Mouse (Mus musculus): ENCODE measurements around the gene Svep1. TPM values are rescaled to one million over a fixed set of nuclear protein-coding genes. Genes with fewer than 3 reads are reported as not detected.

The Svep1 gene
- polyA plus RNA-seq (2014; fragmentation: Nextera tagmentation; extraction: Ambion mirVana): 1.3 and 1.6 TPM in 2 replicates

DNA sequence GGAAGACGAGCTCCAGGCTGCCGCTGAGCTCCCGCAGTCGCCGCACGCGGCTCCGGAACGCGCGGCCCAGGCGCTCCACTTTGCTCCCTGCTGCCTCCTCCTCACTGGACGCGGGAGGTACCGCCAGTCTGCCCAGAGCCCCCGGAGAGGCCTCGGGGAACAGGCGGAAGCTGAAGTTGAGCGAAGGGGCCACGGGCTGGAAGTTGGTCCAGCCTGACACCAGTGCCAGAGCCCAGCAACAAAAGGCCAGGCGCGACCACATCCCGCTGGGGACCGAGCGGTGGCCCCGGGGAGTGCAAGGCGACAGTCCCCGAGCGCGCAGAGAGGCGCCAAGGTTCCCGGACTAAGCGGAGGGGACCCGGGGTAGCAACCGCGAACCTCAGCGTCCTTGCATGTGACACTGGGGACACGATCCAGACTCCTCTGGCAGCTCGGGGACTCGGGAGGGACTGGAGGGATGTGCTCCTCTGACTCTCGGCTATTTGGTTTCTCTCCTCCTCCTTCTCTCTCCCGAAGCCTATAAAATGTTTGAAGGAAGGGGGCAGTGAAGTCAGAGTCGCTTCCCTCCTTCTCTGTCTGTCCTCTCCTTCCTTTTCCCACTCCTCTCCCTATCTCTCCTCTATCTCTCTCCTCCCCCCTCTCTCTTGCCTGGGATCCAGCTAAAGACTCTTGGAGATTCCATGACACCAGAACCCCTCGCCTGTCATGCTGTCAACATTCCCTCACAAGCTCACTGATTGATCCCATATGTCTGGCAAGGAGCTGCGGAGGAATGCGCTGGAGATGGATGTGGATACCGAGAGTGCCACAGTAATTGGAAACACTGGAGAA lies at the start of gene Svep1:
Svep1 (minus strand) TSS at position 745 of the 831 bp plus-strand sequence.
- Histone ChIP-seq H3K4me2 (peak within 1 kb of the TSS; percentile 74), H3K9ac (ENCODE audit: low read depth, low read length) (0 out of 2 replicates have a peak within 1 kb of the TSS, but pooled peaks have one; percentile 17), H3K27ac (ENCODE audit: low read depth, low read length) (no peak within 1 kb of the TSS), H3K27me3 (replicated peaks; ENCODE audit: control insufficient read depth, insufficient read depth, low read length) (peaks cover 24% of the 10 kb centered on the region), H3K36me3 (ENCODE audit: control insufficient read depth, insufficient read depth, low read length) (no peaks in the 10 kb centered on the region), H3K9me3 (ENCODE audit: control insufficient read depth, low read length) (no peaks in the 10 kb centered on the region), H3K4me3 (ENCODE audit: low read depth, low read length) (peak within 1 kb of the TSS; percentile 49), H3K4me1 (replicated peaks; ENCODE audit: control insufficient read depth, insufficient read depth, low read length) (no peaks in the 10 kb centered on the region)
- WGBS: 1% methylated on average over 47 of the region's 47 CpGs
- ATAC-seq (replicated peaks; ENCODE audit: low FRiP score) (no peak), DNase-seq (ENCODE audit: low spot score) (peak; percentile 53)

DNA sequence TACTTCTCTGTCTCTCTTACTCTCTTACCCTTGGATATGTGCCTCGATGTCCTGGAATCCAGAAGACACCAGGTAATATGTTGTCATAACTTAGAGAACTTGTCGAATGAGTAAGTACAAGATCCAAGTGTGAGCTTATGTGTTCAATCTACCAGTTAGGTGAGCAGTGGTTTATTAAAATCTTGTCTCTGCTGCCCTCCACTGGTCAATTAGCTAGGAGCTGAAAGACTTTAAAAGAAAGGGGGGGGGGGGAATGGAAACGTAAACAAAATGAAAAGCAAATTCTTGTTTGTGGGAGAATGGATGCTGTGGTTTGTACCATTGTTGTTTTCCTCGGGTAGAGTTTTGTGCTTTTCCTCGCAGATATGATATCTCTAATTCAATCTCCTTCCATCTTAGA lies 46.8 kb upstream of the Svep1 start:
- H3K27ac ChIP-seq (ENCODE audit: low read depth, low read length): no peak overlapping the region
- no peaks in the 10 kb centered on the region for H3K4me1 ChIP-seq (replicated peaks; ENCODE audit: control insufficient read depth, insufficient read depth, low read length)
- H3K9me3 ChIP-seq (ENCODE audit: control insufficient read depth, low read length): no peaks in the 10 kb centered on the region
- ATAC-seq (replicated peaks; ENCODE audit: low FRiP score): no peak
- H3K27me3 ChIP-seq (replicated peaks; ENCODE audit: control insufficient read depth, insufficient read depth, low read length): no peaks in the 10 kb centered on the region
- no peak overlapping the region for H3K9ac ChIP-seq (ENCODE audit: low read depth, low read length)
- H3K36me3 ChIP-seq (ENCODE audit: control insufficient read depth, insufficient read depth, low read length): no peaks in the 10 kb centered on the region
- no peak overlapping the region for H3K4me3 ChIP-seq (ENCODE audit: low read depth, low read length)
- H3K4me2 ChIP-seq: no peak overlapping the region
- DNase-seq (ENCODE audit: low spot score): no peak
- WGBS: 37% methylated on average over 5 of the region's 5 CpGs

DNA sequence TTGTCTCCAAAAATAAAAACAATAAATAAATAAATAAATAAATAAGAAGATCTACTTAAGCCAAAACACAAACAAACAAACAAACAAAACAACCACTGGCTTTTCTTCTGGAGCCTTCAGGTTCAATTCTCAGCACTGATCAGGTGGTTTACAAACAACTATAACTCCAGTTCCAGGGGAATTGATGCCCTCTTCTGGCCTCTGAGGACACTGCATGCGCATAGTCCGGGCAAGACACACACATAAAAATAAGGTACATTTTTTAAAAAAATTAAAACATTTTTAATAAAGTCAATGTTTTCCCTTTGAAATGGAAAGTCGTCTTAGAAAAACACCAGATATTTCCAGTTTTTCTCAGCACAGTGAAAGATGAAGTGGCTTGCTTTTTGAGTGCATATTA lies 45.7 kb upstream of the Svep1 start:
- no peak overlapping the region for H3K9ac ChIP-seq (ENCODE audit: low read depth, low read length)
- no peaks in the 10 kb centered on the region for H3K4me1 ChIP-seq (replicated peaks; ENCODE audit: control insufficient read depth, insufficient read depth, low read length)
- no peak overlapping the region for H3K4me2 ChIP-seq
- no peak overlapping the region for H3K27ac ChIP-seq (ENCODE audit: low read depth, low read length)
- no peaks in the 10 kb centered on the region for H3K27me3 ChIP-seq (replicated peaks; ENCODE audit: control insufficient read depth, insufficient read depth, low read length)
- DNase-seq (ENCODE audit: low spot score) (no peak), ATAC-seq (replicated peaks; ENCODE audit: low FRiP score) (no peak)
- H3K4me3 ChIP-seq (ENCODE audit: low read depth, low read length): no peak overlapping the region
- no peaks in the 10 kb centered on the region for H3K36me3 ChIP-seq (ENCODE audit: control insufficient read depth, insufficient read depth, low read length)
- 87% methylated on average over 3 of the region's 3 CpGs for WGBS
- H3K9me3 ChIP-seq (ENCODE audit: control insufficient read depth, low read length): no peaks in the 10 kb centered on the region

GRCm38 (mm10) chr4:58245544-58245943 lies 38.9 kb upstream of the Svep1 start:
- Histone ChIP-seq H3K27ac (ENCODE audit: low read depth, low read length) (no peak overlapping the region), H3K9ac (ENCODE audit: low read depth, low read length) (no peak overlapping the region), H3K4me3 (ENCODE audit: low read depth, low read length) (no peak overlapping the region), H3K4me2 (no peak overlapping the region), H3K36me3 (ENCODE audit: control insufficient read depth, insufficient read depth, low read length) (no peaks in the 10 kb centered on the region), H3K9me3 (ENCODE audit: control insufficient read depth, low read length) (no peaks in the 10 kb centered on the region), H3K27me3 (replicated peaks; ENCODE audit: control insufficient read depth, insufficient read depth, low read length) (no peaks in the 10 kb centered on the region), H3K4me1 (replicated peaks; ENCODE audit: control insufficient read depth, insufficient read depth, low read length) (no peaks in the 10 kb centered on the region)
- DNase-seq (ENCODE audit: low spot score) (no peak), ATAC-seq (replicated peaks; ENCODE audit: low FRiP score) (no peak)
- 95% methylated on average over 1 of the region's 1 CpGs for WGBS

GRCm38 (mm10) chr4:58240416-58240815 lies 33.8 kb upstream of the Svep1 start:
- ATAC-seq (replicated peaks; ENCODE audit: low FRiP score): no peak
- H3K4me2 ChIP-seq: no peak overlapping the region
- no peak overlapping the region for H3K4me3 ChIP-seq (ENCODE audit: low read depth, low read length)
- DNase-seq (ENCODE audit: low spot score): no peak
- no peaks in the 10 kb centered on the region for H3K27me3 ChIP-seq (replicated peaks; ENCODE audit: control insufficient read depth, insufficient read depth, low read length)
- no peaks in the 10 kb centered on the region for H3K9me3 ChIP-seq (ENCODE audit: control insufficient read depth, low read length)
- no peaks in the 10 kb centered on the region for H3K36me3 ChIP-seq (ENCODE audit: control insufficient read depth, insufficient read depth, low read length)
- WGBS: 74% methylated on average over 7 of the region's 7 CpGs
- no peak overlapping the region for H3K27ac ChIP-seq (ENCODE audit: low read depth, low read length)
- H3K9ac ChIP-seq (ENCODE audit: low read depth, low read length): no peak overlapping the region
- H3K4me1 ChIP-seq (replicated peaks; ENCODE audit: control insufficient read depth, insufficient read depth, low read length): no peaks in the 10 kb centered on the region

DNA sequence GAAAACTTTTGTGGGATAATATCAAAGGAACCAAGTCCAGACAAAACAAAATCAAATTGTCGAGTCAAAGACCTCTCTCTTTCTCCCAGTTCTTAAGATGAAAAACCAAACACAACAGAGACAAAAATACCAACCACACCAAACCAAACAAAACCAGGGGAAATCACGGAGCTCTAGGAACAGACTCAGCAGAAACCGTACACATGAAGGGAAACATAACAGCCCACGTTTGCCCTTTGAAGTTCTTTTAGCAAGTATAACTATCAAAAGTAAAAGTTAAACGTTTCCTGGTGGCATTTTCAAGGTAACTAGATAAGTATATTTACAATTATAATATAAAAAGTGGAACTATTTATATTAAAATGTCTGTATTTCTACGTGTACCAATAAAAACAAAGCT lies 29.2 kb upstream of the Svep1 start:
- no peak for ATAC-seq (replicated peaks; ENCODE audit: low FRiP score)
- no peaks in the 10 kb centered on the region for H3K27me3 ChIP-seq (replicated peaks; ENCODE audit: control insufficient read depth, insufficient read depth, low read length)
- H3K4me3 ChIP-seq (ENCODE audit: low read depth, low read length): no peak overlapping the region
- 59% methylated on average over 6 of the region's 6 CpGs for WGBS
- no peak overlapping the region for H3K9ac ChIP-seq (ENCODE audit: low read depth, low read length)
- no peak overlapping the region for H3K4me2 ChIP-seq
- no peak for DNase-seq (ENCODE audit: low spot score)
- no peaks in the 10 kb centered on the region for H3K9me3 ChIP-seq (ENCODE audit: control insufficient read depth, low read length)
- H3K27ac ChIP-seq (ENCODE audit: low read depth, low read length): no peak overlapping the region
- no peaks in the 10 kb centered on the region for H3K36me3 ChIP-seq (ENCODE audit: control insufficient read depth, insufficient read depth, low read length)
- H3K4me1 ChIP-seq (replicated peaks; ENCODE audit: control insufficient read depth, insufficient read depth, low read length): no peaks in the 10 kb centered on the region

DNA sequence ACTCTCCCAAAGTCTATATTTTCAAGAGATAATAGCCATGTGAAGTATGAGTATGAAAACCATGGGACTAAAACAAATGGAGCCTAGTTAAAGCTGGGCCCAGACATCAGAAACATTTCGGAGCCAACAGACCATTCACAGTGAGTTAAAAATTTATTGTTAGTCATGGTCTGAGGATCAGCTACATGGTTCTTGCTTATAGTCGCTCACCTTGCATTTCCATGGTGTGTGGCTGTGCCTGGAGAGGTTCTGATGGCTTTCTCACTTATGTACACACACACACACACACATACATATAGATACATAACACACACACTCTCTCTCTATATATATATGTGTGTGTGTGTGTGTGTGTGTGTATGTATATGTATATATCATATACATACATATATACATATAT lies 16.8 kb upstream of the Svep1 start:
- no peaks in the 10 kb centered on the region for H3K27me3 ChIP-seq (replicated peaks; ENCODE audit: control insufficient read depth, insufficient read depth, low read length)
- no peak overlapping the region for H3K9ac ChIP-seq (ENCODE audit: low read depth, low read length)
- H3K36me3 ChIP-seq (ENCODE audit: control insufficient read depth, insufficient read depth, low read length): no peaks in the 10 kb centered on the region
- no peak overlapping the region for H3K27ac ChIP-seq (ENCODE audit: low read depth, low read length)
- ATAC-seq (replicated peaks; ENCODE audit: low FRiP score): no peak
- H3K4me2 ChIP-seq: no peak overlapping the region
- no peaks in the 10 kb centered on the region for H3K9me3 ChIP-seq (ENCODE audit: control insufficient read depth, low read length)
- H3K4me3 ChIP-seq (ENCODE audit: low read depth, low read length): no peak overlapping the region
- 72% methylated on average over 2 of the region's 2 CpGs for WGBS
- no peaks in the 10 kb centered on the region for H3K4me1 ChIP-seq (replicated peaks; ENCODE audit: control insufficient read depth, insufficient read depth, low read length)
- DNase-seq (ENCODE audit: low spot score): no peak

- 46% methylated on average over 6 of the region's 6 CpGs for WGBS
- Histone ChIP-seq H3K36me3 (ENCODE audit: control insufficient read depth, insufficient read depth, low read length) (no peaks in the 10 kb centered on the region), H3K9ac (ENCODE audit: low read depth, low read length) (no peak overlapping the region), H3K27ac (ENCODE audit: low read depth, low read length) (no peak overlapping the region), H3K4me1 (replicated peaks; ENCODE audit: control insufficient read depth, insufficient read depth, low read length) (no peaks in the 10 kb centered on the region), H3K4me2 (no peak overlapping the region), H3K4me3 (ENCODE audit: low read depth, low read length) (no peak overlapping the region), H3K9me3 (ENCODE audit: control insufficient read depth, low read length) (no peaks in the 10 kb centered on the region), H3K27me3 (replicated peaks; ENCODE audit: control insufficient read depth, insufficient read depth, low read length) (peaks cover 11% of the 10 kb centered on the region)
- no peak; the same call in 1 of the 2 replicates for ATAC-seq (replicated peaks; ENCODE audit: low FRiP score)
- DNase-seq (ENCODE audit: low spot score): no peak
Observed at GRCm38 (mm10) chr4:58211374-58211773, 4.7 kb upstream of the Svep1 start.

DNA sequence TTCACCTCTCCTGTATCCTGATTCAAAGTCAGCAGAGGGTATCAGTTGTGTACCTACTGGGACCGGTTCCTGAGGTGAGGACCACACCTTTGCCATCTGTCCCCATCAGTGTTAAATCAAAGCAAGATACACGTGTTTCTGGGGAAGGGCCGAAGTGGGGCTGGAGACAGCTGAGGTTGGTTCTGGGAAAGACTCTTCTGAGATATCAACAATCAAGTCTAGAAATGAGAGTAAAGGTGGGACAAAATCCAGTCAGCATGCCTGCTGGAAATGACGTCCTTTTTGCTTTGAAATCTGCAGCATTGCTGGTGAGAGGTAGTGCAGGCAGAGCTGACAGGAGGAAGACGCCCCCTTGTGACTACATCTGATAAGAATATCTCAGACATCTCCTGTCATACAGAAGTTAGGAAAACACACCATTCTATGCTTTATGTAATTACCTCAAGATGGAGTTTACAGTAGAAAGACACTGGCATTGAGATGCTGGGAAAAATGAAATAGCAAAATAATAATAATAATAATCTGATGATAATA lies 4.0 kb upstream of the Svep1 start:
- Histone ChIP-seq H3K9me3 (ENCODE audit: control insufficient read depth, low read length) (no peaks in the 10 kb centered on the region), H3K4me3 (ENCODE audit: low read depth, low read length) (no peak overlapping the region), H3K4me1 (replicated peaks; ENCODE audit: control insufficient read depth, insufficient read depth, low read length) (no peaks in the 10 kb centered on the region), H3K27ac (ENCODE audit: low read depth, low read length) (no peak overlapping the region), H3K36me3 (ENCODE audit: control insufficient read depth, insufficient read depth, low read length) (no peaks in the 10 kb centered on the region), H3K27me3 (replicated peaks; ENCODE audit: control insufficient read depth, insufficient read depth, low read length) (peaks cover 18% of the 10 kb centered on the region), H3K9ac (ENCODE audit: low read depth, low read length) (no peak overlapping the region), H3K4me2 (no peak overlapping the region)
- WGBS: 49% methylated on average over 5 of the region's 5 CpGs
- DNase-seq (ENCODE audit: low spot score) (no peak), ATAC-seq (replicated peaks; ENCODE audit: low FRiP score) (no peak)
